Mouse (Mus musculus) MEL (cell line): ENCODE measurements around the gene Loxl1. TPM values are rescaled to one million over a fixed set of nuclear protein-coding genes. Genes with fewer than 3 reads are reported as not detected.
A peak's percentile ranks its signal among the peaks of the same experiment; 100 is the strongest.

Experiments
- DNase-seq: peaks from one replicate; pipeline ENCODE4 v3.0.0; 2011; ENCODE audit warnings: low read depth, low spot score
- H3K27ac ChIP-seq: 2 replicates; pipeline ENCODE4 v1.5.1; 2012; ENCODE audit warnings: low read depth, mild to moderate bottlenecking, control low read depth, low read length, moderate library complexity; ENCODE audit not compliant: control insufficient read depth
- H3K27me3 ChIP-seq, 2 experiments: fragments of 150-350 bp in 1 of 2; sonication (generic) in 1 of 2; 2 replicates each; pipeline ENCODE4 v1.6.1; 2012; ENCODE audit warnings: low read length in 2 of 2, mild to moderate bottlenecking in 2 of 2, improper control_type of control experiment in 1 of 2, moderate library complexity in 1 of 2; ENCODE audit not compliant: insufficient read depth in 2 of 2, control insufficient read depth in 1 of 2
- H3K36me3 ChIP-seq, 2 experiments: 2 replicates each; pipeline ENCODE4 v1.6.1; 2012 to 2014; ENCODE audit warnings: low read length in 2 of 2, improper control_type of control experiment in 1 of 2, inconsistent platforms in 1 of 2, mild to moderate bottlenecking in 1 of 2; ENCODE audit not compliant: insufficient read depth in 2 of 2, control insufficient read depth in 1 of 2
- H3K4me1 ChIP-seq, 2 experiments: fragments of 150-350 bp in 1 of 2; sonication (generic) in 1 of 2; 2 replicates each; pipeline ENCODE4 v1.6.1; 2012; ENCODE audit warnings: low read length in 2 of 2, improper control_type of control experiment in 1 of 2, mild to moderate bottlenecking in 1 of 2; ENCODE audit not compliant: insufficient read depth in 2 of 2, control insufficient read depth in 1 of 2
- H3K4me3 ChIP-seq, 2 experiments: fragments of 150-350 bp in 1 of 2; sonication (generic) in 1 of 2; 2 replicates each; pipeline ENCODE4 v1.5.1; 2012; ENCODE audit warnings: low read depth in 2 of 2, low read length in 2 of 2, mild to moderate bottlenecking in 2 of 2, moderate library complexity in 2 of 2, control low read depth in 1 of 2, improper control_type of control experiment in 1 of 2; ENCODE audit not compliant: control insufficient read depth in 1 of 2, insufficient read depth in 1 of 2
- H3K79me2 ChIP-seq: 2 replicates; pipeline ENCODE4 v1.6.1; 2012; ENCODE audit warnings: mild to moderate bottlenecking, low read length, moderate library complexity; ENCODE audit not compliant: control insufficient read depth, poor library complexity, insufficient read depth
- H3K9ac ChIP-seq: 2 replicates; pipeline ENCODE4 v1.6.1; 2012; ENCODE audit warnings: low read depth, mild to moderate bottlenecking, control low read depth, low read length, moderate library complexity; ENCODE audit not compliant: control insufficient read depth, poor library complexity, severe bottlenecking
- H3K9me3 ChIP-seq: fragments of 150-350 bp; sonication (generic); replicated peaks from 2 replicates; pipeline ENCODE4 v1.6.1; 2012; ENCODE audit warnings: mild to moderate bottlenecking, low read length, improper control_type of control experiment, moderate library complexity; ENCODE audit not compliant: insufficient read depth
- CHD2 ChIP-seq: IDR thresholded peaks from 2 replicates; pipeline ENCODE4 v1.6.1; 2011; ENCODE audit warnings: low read length, improper control_type of control experiment
- ELF1 ChIP-seq: IDR thresholded peaks from 2 replicates; pipeline ENCODE4 v1.6.1; 2014; ENCODE audit warnings: low read depth, mild to moderate bottlenecking, inconsistent platforms, low read length, improper control_type of control experiment, moderate library complexity
- MAFK ChIP-seq: IDR thresholded peaks from 2 replicates; pipeline ENCODE4 v1.6.1; 2011; ENCODE audit warnings: low read depth, mild to moderate bottlenecking, low read length, improper control_type of control experiment, borderline replicate concordance
- MAX ChIP-seq: IDR thresholded peaks from 2 replicates; pipeline ENCODE4 v1.6.1; 2011; ENCODE audit warnings: low read length, improper control_type of control experiment
- MXI1 ChIP-seq: IDR thresholded peaks from 2 replicates; pipeline ENCODE4 v1.6.1; 2011; ENCODE audit warnings: mild to moderate bottlenecking, low read depth, low read length, improper control_type of control experiment
- MYB ChIP-seq: IDR thresholded peaks from 2 replicates; pipeline ENCODE4 v1.6.1; 2011; ENCODE audit warnings: mild to moderate bottlenecking, low read depth, low read length, improper control_type of control experiment
- MYC ChIP-seq: IDR thresholded peaks from 2 replicates; pipeline ENCODE4 v1.6.1; 2011; ENCODE audit warnings: low read depth, mild to moderate bottlenecking, low read length, improper control_type of control experiment, moderate library complexity
- NELFE ChIP-seq: IDR thresholded peaks from 2 replicates; pipeline ENCODE4 v1.6.1; 2011; ENCODE audit warnings: low read depth, low read length, improper control_type of control experiment
- RAD21 ChIP-seq: IDR thresholded peaks from 2 replicates; pipeline ENCODE4 v1.6.1; 2011; ENCODE audit warnings: mild to moderate bottlenecking, low read depth, low read length, improper control_type of control experiment
- RCOR1 ChIP-seq: IDR thresholded peaks from 2 replicates; pipeline ENCODE4 v1.6.1; 2012; ENCODE audit warnings: low read depth, mild to moderate bottlenecking, inconsistent platforms, low read length, improper control_type of control experiment
- SIN3A ChIP-seq: IDR thresholded peaks from 2 replicates; pipeline ENCODE4 v1.6.1; 2012; ENCODE audit warnings: low read length, improper control_type of control experiment, inconsistent platforms
- SMC3 ChIP-seq: IDR thresholded peaks from 2 replicates; pipeline ENCODE4 v1.6.1; 2011; ENCODE audit warnings: low read depth, low read length, improper control_type of control experiment
- TAL1 ChIP-seq: IDR thresholded peaks from 2 replicates; pipeline ENCODE4 v1.6.1; 2012; ENCODE audit warnings: mild to moderate bottlenecking, inconsistent platforms, low read length, moderate library complexity, mixed read lengths
- USF1 ChIP-seq: IDR thresholded peaks from 2 replicates; pipeline ENCODE4 v1.6.1; 2014; ENCODE audit warnings: low read depth, mild to moderate bottlenecking, inconsistent platforms, low read length, improper control_type of control experiment, moderate library complexity
- USF2 ChIP-seq, 2 experiments: IDR thresholded peaks; 2 replicates each; pipeline ENCODE4 v1.6.1; 2011 to 2012; ENCODE audit warnings: improper control_type of control experiment in 2 of 2, low read length in 2 of 2, borderline replicate concordance in 1 of 2, inconsistent platforms in 1 of 2, low read depth in 1 of 2, mild to moderate bottlenecking in 1 of 2; ENCODE audit not compliant: insufficient read depth in 1 of 2
- ZMIZ1 ChIP-seq: IDR thresholded peaks from 2 replicates; pipeline ENCODE4 v1.6.1; 2012; ENCODE audit warnings: low read depth, mild to moderate bottlenecking, inconsistent platforms, low read length, improper control_type of control experiment, moderate library complexity
- polyA plus RNA-seq, 2 experiments: library from polyadenylated mRNA; stranded (reverse) in 1 of 2; unstranded in 1 of 2; fragments of >175 nt in 1 of 2; fragments of >200 nt in 1 of 2; gene quantifications; 2 replicates each; pipeline versions ENCODE4 v1.2.1 to v1.2.4; 2012; ENCODE audit warnings: low replicate concordance in 2 of 2, low read depth in 1 of 2; ENCODE audit not compliant: insufficient read length in 2 of 2, insufficient read depth in 1 of 2, missing spikeins in 1 of 2
- total RNA-seq: library from RNA; depleted of rRNA; stranded (reverse); fragments of 300-350 nt; gene quantifications from 2 replicates; pipeline ENCODE4 v1.2.3, GENCODE M21; 2012

The Loxl1 gene
- total and polyA plus RNA-seq, 3 experiments = not detected

- H3K27me3 ChIP-seq = peaks cover 6 to 24% of the 10 kb centered on the region in 2 experiments
- DNase-seq = no peak
- no peak for TF ChIP-seq NELFE
- TF ChIP-seq, all 39 proteins: peak for 0
- Histone ChIP-seq H3K9me3 (no peaks in the 10 kb centered on the region), H3K4me1 (no peaks in the 10 kb centered on the region), H3K9ac (no peak overlapping the region), H3K27ac (no peak overlapping the region), H3K36me3 (no peaks in the 10 kb centered on the region), H3K4me3 (no peak overlapping the region), H3K79me2 (no peaks in the 10 kb centered on the region)
Observed at GRCm38 (mm10) chr9:58289901-58290300, 23.1 kb downstream of the Loxl1 start.

DNA sequence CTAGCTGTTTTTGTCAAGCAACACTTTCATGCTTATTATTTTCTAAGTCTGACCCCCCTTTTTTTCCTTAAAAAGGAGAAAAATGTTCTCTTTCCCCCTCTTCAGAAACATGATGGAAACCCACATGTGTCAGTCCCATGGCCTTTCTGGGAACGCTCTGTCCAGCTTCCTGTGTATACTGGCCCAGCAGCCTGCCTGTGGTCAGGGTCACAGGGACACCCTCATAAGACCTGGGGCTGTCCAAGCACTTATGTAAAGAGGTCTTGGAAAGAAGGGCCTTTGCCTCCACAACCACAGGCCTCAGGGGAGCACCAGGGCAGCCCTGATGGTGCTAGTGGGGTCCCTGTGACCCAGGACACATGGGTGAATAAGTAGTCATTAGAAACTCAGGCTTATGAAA lies 23.9 kb downstream of the Loxl1 start:
- Histone ChIP-seq H3K27ac (no peak overlapping the region), H3K4me3 (no peak overlapping the region), H3K27me3 (peaks cover 6 to 24% of the 10 kb centered on the region in 2 experiments)
- DNase-seq = no peak
- TF ChIP-seq CHD2 = no peak
- no peak for TF ChIP-seq ZMIZ1
- TF ChIP-seq RAD21 = no peak
- TF ChIP-seq, all 39 proteins: peak for 0
- no peaks in the 10 kb centered on the region for H3K9me3 ChIP-seq
- no peak overlapping the region for H3K9ac ChIP-seq
- H3K4me1 ChIP-seq = no peaks in the 10 kb centered on the region
- no peaks in the 10 kb centered on the region for H3K79me2 ChIP-seq
- H3K36me3 ChIP-seq = no peaks in the 10 kb centered on the region

DNA sequence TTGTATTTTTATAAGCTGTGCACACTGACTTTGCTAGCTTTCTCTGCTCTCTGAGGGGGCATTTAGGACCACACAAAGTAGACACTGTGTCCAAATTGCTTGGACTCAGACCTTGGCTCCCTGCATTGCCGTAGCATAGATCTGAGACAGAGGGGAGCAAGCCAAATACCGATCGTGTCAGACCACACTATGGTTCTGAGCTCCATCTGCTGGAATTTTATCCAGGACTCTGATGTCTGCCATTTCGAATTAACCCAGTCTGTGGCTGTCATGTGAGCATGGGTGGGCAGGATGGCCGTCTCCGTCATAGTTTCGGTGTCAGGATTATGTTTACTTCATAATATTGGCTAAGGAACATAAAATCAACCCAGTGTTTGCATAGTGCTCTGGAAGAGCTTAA lies 29.6 kb downstream of the Loxl1 start:
- H3K27me3 ChIP-seq = peaks cover under 1 to 8% of the 10 kb centered on the region in 2 experiments; a peak in 3 of 4 replicates
- H3K4me1 ChIP-seq = peaks cover 5 to 7% of the 10 kb centered on the region in 2 experiments
- TF ChIP-seq MYC = no peak
- no peak for TF ChIP-seq MXI1
- TF ChIP-seq CHD2 = no peak
- no peak for TF ChIP-seq MAX
- no peak for TF ChIP-seq TAL1
- no peak for TF ChIP-seq SIN3A
- no peak for TF ChIP-seq USF2 (IDR thresholded peaks at IDR 0.05; ENCODE audit: borderline replicate concordance in 1 of 2, insufficient read depth in 1 of 2, low read depth in 1 of 2, low read length in 2 of 2)
- no peak for TF ChIP-seq SMC3
- TF ChIP-seq USF1 = no peak
- TF ChIP-seq RCOR1 = no peak
- TF ChIP-seq ELF1 = no peak
- TF ChIP-seq RAD21 = no peak
- no peak for TF ChIP-seq MYB
- no peak for TF ChIP-seq MAFK
- no peak for DNase-seq
- no peak overlapping the region for H3K27ac ChIP-seq
- no peak overlapping the region for H3K9ac ChIP-seq
- peak overlapping the region in 1 of 2 experiments; percentile 9; a peak in 1 of 4 replicates for H3K4me3 ChIP-seq
- peaks cover 0 to 12% of the 10 kb centered on the region in 2 experiments; a peak in 2 of 4 replicates for H3K36me3 ChIP-seq
- no peaks in the 10 kb centered on the region for H3K79me2 ChIP-seq
- H3K9me3 ChIP-seq = no peaks in the 10 kb centered on the region
